ENCODE assay signal across 17 mouse cellular contexts in genomic region chr13:90727816-90728215, GRCm38 (mm10).
"Had no signal": no experiment of that assay in that cellular context is flagged by ENCODE, and none has a peak within 500 bp of the region (broad histone marks: within the 10 kb centered on the region; RNA-seq: fewer than 3 reads in every experiment).

No protein-coding gene starts in this region.

- H3K4me2 ChIP-seq: limb, embryonic 13.5 days; liver, embryonic 13.5 days; lung, embryonic 15.5 days; midbrain, embryonic 13.5 days; neural tube, embryonic 13.5 days had no signal

- H3K4me3 ChIP-seq: limb, embryonic 13.5 days; liver, embryonic 13.5 days; lung, embryonic 15.5 days; megakaryocyte, embryonic 14.5 days; midbrain, embryonic 10.5 days; midbrain, embryonic 13.5 days; myocyte; neural tube, embryonic 13.5 days had no signal

- H3K27ac ChIP-seq: limb, embryonic 13.5 days; liver, embryonic 13.5 days; lung, embryonic 15.5 days; midbrain, embryonic 10.5 days; midbrain, embryonic 13.5 days; neural tube, embryonic 13.5 days had no signal

- DNase-seq: kidney, adult 2 months; kidney, postnatal 10 days; kidney, postnatal 4 days; left cerebral cortex, postnatal 4 days; liver, embryonic 13.5 days; retina, postnatal 1 day; right cerebral cortex, postnatal 25 days; thymus, adult 18-20 months; thymus, postnatal 36 days had no signal

- ATAC-seq: midbrain, embryonic 13.5 days; midbrain, embryonic 16.5 days had no signal

- H3K27me3 ChIP-seq: limb, embryonic 13.5 days; liver, embryonic 13.5 days; lung, embryonic 15.5 days; megakaryocyte, embryonic 14.5 days; midbrain, embryonic 13.5 days; neural tube, embryonic 13.5 days had no signal

- H3K9me3 ChIP-seq: limb, embryonic 13.5 days; liver, embryonic 13.5 days; lung, embryonic 15.5 days; megakaryocyte, embryonic 14.5 days; midbrain, embryonic 10.5 days; midbrain, embryonic 13.5 days; neural tube, embryonic 13.5 days had no signal

- H3K36me3 ChIP-seq: limb, embryonic 13.5 days; liver, embryonic 13.5 days; lung, embryonic 15.5 days; midbrain, embryonic 10.5 days; midbrain, embryonic 13.5 days; neural tube, embryonic 13.5 days had no signal

- H3K9ac ChIP-seq: limb, embryonic 13.5 days; liver, embryonic 13.5 days; lung, embryonic 15.5 days; midbrain, embryonic 13.5 days; neural tube, embryonic 13.5 days had no signal

- H3K4me1 ChIP-seq: liver, embryonic 13.5 days; megakaryocyte, embryonic 14.5 days; midbrain, embryonic 13.5 days had no signal
